Mouse (Mus musculus) ES-Bruce4 (cell line): ENCODE results near the gene Erp44.

ENCODE experiments used
- CTCF ChIP-seq: IDR thresholded peaks from one replicate; pipeline ENCODE4 v1.8.1; 2011; ENCODE audit warnings: low read depth, low read length
- EP300 ChIP-seq: IDR thresholded peaks from 2 replicates; pipeline ENCODE4 v1.6.1; 2011; ENCODE audit warnings: low read depth, low read length; ENCODE audit not compliant: insufficient read depth

GRCm38 (mm10) chr4:48225604-48226003, 53.8 kb downstream of the Erp44 start:
- TF ChIP-seq CTCF (no peak), EP300 (no peak)
